Mouse (Mus musculus) MEL (cell line): ENCODE data around the gene Wipf1.

Experiments
- CTCF ChIP-seq, 3 experiments: IDR thresholded peaks in 2 of 3; conservative IDR thresholded peaks in 1 of 3; 2 replicates each; pipeline ENCODE4 v1.5.1; 2011 to 2012; ENCODE audit warnings: low read length in 3 of 3, low read depth in 2 of 3, mild to moderate bottlenecking in 2 of 3, improper control_type of control experiment in 1 of 3, inconsistent platforms in 1 of 3, mixed read lengths in 1 of 3, moderate library complexity in 1 of 3; ENCODE audit not compliant: control insufficient read depth in 1 of 3, insufficient read depth in 1 of 3, poor library complexity in 1 of 3, severe bottlenecking in 1 of 3
- KAT2A ChIP-seq: conservative IDR thresholded peaks from 2 replicates; pipeline ENCODE4 v1.6.1; 2012; ENCODE audit warnings: low read depth, low read length, improper control_type of control experiment, inconsistent platforms
- MXI1 ChIP-seq: IDR thresholded peaks from 2 replicates; pipeline ENCODE4 v1.6.1; 2011; ENCODE audit warnings: mild to moderate bottlenecking, low read depth, low read length, improper control_type of control experiment
- NELFE ChIP-seq: IDR thresholded peaks from 2 replicates; pipeline ENCODE4 v1.6.1; 2011; ENCODE audit warnings: low read depth, low read length, improper control_type of control experiment
- NRF1 ChIP-seq: IDR thresholded peaks from 2 replicates; pipeline ENCODE4 v1.6.1; 2014; ENCODE audit warnings: low read depth, mild to moderate bottlenecking, inconsistent platforms, low read length, improper control_type of control experiment, moderate library complexity; ENCODE audit not compliant: poor library complexity, insufficient read depth, severe bottlenecking
- POLR2A ChIP-seq, 2 experiments: IDR thresholded peaks; 2 replicates each; pipeline ENCODE4 v1.6.1; 2011 to 2012; ENCODE audit warnings: low read length in 2 of 2, mild to moderate bottlenecking in 2 of 2, control low read depth in 1 of 2, improper control_type of control experiment in 1 of 2, low read depth in 1 of 2, moderate library complexity in 1 of 2; ENCODE audit not compliant: control insufficient read depth in 1 of 2, insufficient read depth in 1 of 2, poor library complexity in 1 of 2
- USF2 ChIP-seq, 2 experiments: IDR thresholded peaks; 2 replicates each; pipeline ENCODE4 v1.6.1; 2011 to 2012; ENCODE audit warnings: improper control_type of control experiment in 2 of 2, low read length in 2 of 2, borderline replicate concordance in 1 of 2, inconsistent platforms in 1 of 2, low read depth in 1 of 2, mild to moderate bottlenecking in 1 of 2; ENCODE audit not compliant: insufficient read depth in 1 of 2

- TF ChIP-seq CTCF (IDR thresholded peaks at IDR 0.05 in 2 of 3, conservative IDR thresholded peaks at IDR 0.05 in 1 of 3; ENCODE audit: control insufficient read depth in 1 of 3, insufficient read depth in 1 of 3, low read depth in 2 of 3, low read length in 3 of 3, poor library complexity in 1 of 3, severe bottlenecking in 1 of 3) (no peak), NELFE (no peak), NRF1 (no peak), USF2 (IDR thresholded peaks at IDR 0.05; ENCODE audit: borderline replicate concordance in 1 of 2, insufficient read depth in 1 of 2, low read depth in 1 of 2, low read length in 2 of 2) (no peak), KAT2A (no peak), POLR2A (IDR thresholded peaks at IDR 0.05; ENCODE audit: control insufficient read depth in 1 of 2, insufficient read depth in 1 of 2, low read depth in 1 of 2, low read length in 2 of 2, poor library complexity in 1 of 2) (no peak), MXI1 (no peak)
Observed at GRCm38 (mm10) chr2:73401689-73402088, 127.8 kb downstream of the Wipf1 start.
